Mouse (Mus musculus) embryonic stem cell, embryonic (primary cell): ENCODE measurements around the gene Agbl4.

Source experiments
- CTCF ChIA-PET, 4 experiments: fragments of 300-600 bp in 2 of 4; fragments of 350-600 bp in 2 of 4; sonication (Branson Sonifier 250); formaldehyde crosslinking; loops; one replicate each; lab custom pipeline; 2022; ENCODE audit warnings: inconsistent platforms in 2 of 4; lab: Charles Lee
- POLR2A ChIA-PET, 4 experiments: fragments of 300-600 bp in 2 of 4; fragments of 350-600 bp in 2 of 4; sonication (Branson Sonifier 250); formaldehyde crosslinking; loops; one replicate each; lab custom pipeline; 2022; ENCODE audit warnings: antibody characterized with exemption in 4 of 4, inconsistent platforms in 1 of 4; lab: Charles Lee

Agbl4 gene

DNA sequence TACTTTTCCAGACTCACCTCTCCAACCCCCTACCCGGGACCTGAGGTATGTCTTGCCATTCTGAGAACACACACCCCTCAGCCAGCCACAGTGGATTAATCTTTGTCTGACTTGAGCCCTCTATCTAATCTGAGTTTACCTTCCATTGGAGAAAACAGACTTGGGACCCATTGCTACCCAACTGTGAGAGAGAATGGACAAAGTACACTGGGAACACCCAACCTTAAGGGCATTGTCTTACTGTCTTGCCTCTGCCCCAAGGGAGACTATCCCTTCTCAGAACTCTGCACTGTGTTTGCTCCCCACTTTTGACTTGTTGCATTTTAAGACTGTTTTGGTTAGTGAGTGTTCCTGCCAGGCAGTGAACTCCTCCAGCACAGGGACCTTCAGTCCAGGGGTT is 1022.0 kb downstream of the Agbl4 start:
- CTCF ChIA-PET, result no interaction called here

DNA sequence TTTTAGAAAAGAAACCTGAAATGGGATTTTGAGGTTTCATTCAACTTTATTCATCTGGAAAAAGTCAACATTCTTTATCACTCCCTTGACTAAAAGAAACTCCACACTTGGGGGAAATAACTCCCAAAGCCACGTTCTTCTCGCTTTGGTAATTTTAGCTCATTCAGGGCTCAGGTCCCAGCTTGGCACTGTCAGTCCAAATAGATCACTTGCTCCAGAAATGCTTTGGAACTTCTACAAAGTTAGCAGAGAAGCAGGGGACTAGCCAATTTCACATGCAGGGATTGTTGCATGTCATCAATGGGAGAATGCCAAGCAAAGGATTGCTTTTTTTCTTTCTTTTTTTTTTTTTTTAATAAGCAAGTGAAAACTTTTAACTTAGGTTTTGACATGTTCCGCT is 1022.6 kb downstream of the Agbl4 start:
- ChIA-PET POLR2A (no interaction called here), CTCF (no interaction called here)

More for the DNA sequence above, 1022.0 kb downstream of the Agbl4 start:
- POLR2A ChIA-PET, result no interaction called here

DNA sequence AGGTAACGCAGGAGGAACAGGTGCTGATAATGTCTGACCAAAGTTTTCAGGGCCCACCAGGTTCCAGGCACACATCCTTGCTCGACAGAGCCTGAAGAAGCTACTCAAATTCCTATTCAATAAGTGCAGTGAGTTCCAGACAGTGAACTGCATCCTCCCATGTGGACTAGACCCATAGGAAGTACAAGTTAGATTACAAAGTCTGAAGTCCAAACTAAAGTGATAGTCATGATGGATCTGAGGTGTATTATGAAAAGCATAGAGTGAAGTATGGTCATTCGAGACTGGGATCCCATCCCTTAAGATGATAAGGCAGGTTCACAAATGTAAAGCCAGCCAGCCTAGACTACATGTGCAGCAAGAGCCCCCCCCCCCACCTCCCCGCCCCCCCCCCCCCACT is 1023.5 kb downstream of the Agbl4 start:
- ChIA-PET POLR2A (no interaction called here), CTCF (no interaction called here)

DNA sequence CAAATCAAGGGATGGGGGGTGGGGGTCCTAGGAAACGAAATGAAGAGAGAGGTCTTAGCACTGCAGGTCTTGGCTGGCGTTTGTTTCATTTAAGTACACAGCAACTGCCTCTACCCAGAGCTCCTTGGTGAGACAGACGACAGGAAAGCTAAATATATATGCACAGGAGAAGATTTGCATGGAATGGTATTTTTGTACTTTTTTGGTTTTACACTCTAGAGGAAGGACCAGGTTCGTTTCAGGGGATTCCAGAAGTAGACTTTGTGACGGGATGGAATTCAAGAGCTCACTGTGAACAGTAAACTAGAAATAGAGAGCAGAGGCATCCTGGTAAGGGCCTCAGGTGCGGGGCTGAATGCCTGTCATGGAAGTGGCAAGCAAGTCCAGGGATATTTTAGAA is 1024.3 kb downstream of the Agbl4 start:
- CTCF ChIA-PET, result no interaction called here

DNA sequence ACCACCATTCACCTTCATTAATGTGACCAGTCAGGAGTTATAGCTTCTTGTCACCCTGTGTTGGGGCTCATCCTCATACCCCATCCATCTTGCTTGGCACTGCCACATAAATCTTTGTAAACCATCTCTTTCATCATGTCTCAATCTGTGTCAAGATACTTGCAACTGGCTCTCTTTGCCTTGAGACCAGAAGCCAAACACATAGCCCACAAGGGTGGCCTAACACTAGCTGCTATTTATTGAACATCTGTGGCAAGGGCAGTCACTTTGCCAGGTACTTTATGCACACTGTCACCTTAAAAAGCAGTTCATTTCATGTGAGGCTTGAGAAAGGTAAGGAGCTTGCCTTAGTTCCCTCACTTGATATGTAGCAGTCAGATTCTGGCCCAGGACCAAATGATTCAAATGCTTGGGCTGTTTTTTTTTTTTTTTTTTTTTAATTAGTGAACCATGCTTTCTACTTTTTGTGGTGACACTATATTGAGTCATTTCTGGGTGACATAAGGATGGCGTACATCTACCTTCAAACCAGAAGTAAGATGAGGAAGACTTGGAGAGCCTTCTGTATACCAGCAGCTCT is 1027.0 kb downstream of the Agbl4 start:
- ChIA-PET POLR2A (interaction anchor here in 2 of 4 experiments (0.6 kb wide), 2 partner anchors 201 to 1419 kb away, joined by 3 read pairs; no protein-coding TSS in a partner anchor), CTCF (interaction anchor here in 1 of 4 experiments (0.7 kb wide), 1 partner anchor 134 kb away, joined by 3 read pairs; no protein-coding TSS in a partner anchor)

More for the DNA sequence above, 1024.3 kb downstream of the Agbl4 start:
- POLR2A ChIA-PET, result no interaction called here

DNA sequence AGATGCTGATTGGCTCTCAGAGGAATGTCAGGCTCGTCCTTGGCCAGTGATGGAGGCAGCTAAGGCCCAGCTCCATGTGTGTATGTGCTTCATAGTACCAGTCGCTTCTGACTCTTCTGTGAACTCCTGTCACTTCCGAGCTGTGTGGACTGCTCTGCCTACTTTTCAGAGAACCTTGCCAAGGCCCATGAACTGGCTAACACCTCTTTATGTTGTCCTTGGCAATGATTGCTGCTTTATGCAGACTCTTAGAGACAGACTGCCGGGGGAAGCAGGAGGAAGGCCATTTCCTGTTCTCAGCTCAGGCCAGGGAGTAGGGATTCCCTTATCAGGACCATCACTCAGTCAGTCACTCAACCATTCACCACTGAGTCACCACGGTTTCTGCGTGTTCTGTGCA is 1027.7 kb downstream of the Agbl4 start:
- CTCF ChIA-PET, result no interaction called here
- POLR2A ChIA-PET, result interaction anchor here in 2 of 4 experiments (0.6 kb wide), 2 partner anchors 201 to 213 kb away, joined by 3 read pairs; no protein-coding TSS in a partner anchor

DNA sequence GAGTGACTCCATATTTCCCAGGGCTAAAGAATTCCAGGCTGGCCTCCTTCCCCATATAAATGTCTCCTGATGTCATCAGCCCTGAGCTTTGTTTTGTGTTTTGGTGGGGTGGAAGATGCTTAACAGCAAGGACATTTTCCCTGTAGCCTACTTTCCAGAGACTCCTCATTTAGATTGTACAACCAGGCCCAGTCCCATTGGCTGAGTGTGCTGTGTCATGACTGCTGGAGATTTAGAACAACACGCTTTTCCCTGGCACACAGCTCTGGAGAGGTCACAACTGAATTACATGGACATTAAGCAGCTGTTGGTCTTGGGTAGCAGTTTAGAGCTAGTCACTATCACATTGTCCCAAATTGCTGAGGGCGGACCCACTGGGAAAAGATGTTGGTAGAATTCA is 1033.7 kb downstream of the Agbl4 start:
- CTCF ChIA-PET, result no interaction called here
- POLR2A ChIA-PET, result interaction anchor here in 1 of 4 experiments (0.6 kb wide), 1 partner anchor 13 kb away, joined by 3 read pairs; no protein-coding TSS in a partner anchor

DNA sequence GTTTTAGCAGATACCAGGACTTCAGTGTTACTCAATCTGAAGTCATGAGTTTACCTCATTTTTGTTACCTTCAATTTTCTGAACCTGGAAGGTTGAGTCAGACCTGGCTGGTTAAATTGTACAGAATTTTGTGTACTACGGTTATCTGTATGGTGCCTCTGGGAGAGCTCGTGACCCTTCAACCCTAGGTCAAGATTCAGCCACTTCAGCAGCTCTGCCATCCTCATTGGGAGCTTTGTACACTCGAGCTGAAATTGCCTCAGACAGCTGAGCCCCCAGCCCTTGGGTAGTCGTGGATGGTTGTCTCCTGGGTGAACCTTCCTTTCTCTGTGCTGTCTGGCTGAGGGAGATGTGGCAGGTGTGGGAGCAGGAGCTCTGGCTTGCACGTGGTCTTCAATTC is 1034.6 kb downstream of the Agbl4 start:
- ChIA-PET POLR2A (no interaction called here), CTCF (interaction anchor here in 1 of 4 experiments (0.6 kb wide), 2 partner anchors 36 to 131 kb away, joined by 3 read pairs; no protein-coding TSS in a partner anchor)

DNA sequence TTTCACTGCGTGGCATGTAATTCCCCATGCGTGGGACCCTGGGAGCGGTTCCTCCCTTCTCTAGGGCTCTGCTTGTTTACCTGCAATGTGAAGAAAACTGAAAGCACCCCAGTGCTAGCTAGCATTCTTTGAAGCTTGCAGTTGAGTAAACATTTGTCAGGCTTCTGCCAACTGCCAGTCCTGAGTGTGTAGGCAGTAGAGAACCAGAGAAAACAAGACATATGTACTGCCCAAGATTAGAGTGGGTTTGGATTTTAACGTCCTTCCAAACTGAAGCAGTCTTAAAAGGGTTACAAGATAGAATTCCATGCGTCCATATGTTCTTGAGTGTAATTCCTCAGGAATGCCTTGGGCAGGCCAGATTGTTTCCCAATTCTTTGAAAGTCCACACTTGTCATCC is 1035.0 kb downstream of the Agbl4 start:
- ChIA-PET POLR2A (no interaction called here), CTCF (interaction anchor here in 1 of 4 experiments (0.6 kb wide), 1 partner anchor 132 kb away, joined by 3 read pairs; no protein-coding TSS in a partner anchor)

DNA sequence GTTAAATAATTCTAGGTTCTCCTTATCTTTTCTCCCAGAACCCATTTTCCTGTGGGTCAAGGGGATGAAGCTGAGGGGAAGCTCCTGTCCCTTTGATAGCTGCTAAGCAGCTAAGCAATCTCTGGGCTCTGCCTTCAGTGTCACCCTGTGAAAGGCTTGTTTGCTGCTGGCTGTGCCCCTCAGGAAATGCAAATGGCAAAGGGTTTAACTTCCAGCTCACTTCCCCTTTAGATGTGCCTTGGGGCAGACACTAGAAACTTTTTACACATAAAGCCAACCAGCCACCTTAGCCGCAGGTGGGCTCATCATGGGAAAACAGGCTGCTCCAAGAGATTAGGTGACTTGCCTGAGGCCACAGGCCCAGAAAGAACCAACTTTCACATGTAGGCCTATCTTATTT is 1044.2 kb downstream of the Agbl4 start:
- POLR2A ChIA-PET, result interaction anchor here in 1 of 4 experiments (1.8 kb wide), 1 partner anchor 9 kb away, joined by 4 read pairs; no protein-coding TSS in a partner anchor

DNA sequence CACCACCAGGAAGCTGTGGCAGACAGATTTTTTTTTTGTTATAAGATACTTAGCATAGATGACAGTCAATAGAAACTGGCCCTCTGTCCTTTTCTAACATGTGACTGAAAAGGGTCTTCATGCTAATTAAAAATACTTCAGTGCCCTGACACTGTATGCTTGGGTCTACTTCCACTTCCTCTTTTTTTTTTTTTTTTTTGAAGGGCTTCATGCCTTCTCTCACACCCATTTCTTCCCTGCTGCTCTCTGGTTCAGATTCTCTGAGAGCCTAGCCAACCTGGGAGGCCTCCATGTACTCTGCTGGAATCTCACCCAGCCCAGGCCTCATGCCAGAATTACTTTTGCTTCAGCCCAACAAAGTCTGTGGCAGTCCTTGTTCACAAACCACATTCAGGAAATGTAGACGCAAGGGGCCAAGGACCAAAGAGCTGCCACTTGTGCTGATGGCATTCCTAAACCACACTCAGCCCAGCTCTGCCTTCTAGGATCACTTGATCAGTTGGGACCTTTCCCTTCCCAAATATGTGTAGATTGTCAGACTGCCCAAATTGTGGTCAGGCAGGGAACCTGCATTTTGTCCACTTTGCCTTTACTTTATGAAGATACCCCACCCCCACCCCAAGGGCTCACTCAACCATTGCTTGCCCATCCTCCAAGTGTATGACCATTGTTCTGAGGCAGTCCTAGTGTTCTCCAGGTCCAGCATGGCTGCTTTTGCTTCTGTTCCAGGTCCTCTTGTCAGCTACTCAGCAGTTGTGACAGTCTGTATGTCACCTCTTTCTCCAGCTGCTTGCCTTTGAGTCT is 1045.2 kb downstream of the Agbl4 start:
- POLR2A ChIA-PET, result interaction anchor here in 1 of 4 experiments (0.6 to 1.8 kb wide), 2 partner anchors 8 to 245 kb away, joined by 4 to 5 read pairs; no protein-coding TSS in a partner anchor
- CTCF ChIA-PET, result no interaction called here

More for the DNA sequence above, 1044.2 kb downstream of the Agbl4 start:
- CTCF ChIA-PET, result no interaction called here

DNA sequence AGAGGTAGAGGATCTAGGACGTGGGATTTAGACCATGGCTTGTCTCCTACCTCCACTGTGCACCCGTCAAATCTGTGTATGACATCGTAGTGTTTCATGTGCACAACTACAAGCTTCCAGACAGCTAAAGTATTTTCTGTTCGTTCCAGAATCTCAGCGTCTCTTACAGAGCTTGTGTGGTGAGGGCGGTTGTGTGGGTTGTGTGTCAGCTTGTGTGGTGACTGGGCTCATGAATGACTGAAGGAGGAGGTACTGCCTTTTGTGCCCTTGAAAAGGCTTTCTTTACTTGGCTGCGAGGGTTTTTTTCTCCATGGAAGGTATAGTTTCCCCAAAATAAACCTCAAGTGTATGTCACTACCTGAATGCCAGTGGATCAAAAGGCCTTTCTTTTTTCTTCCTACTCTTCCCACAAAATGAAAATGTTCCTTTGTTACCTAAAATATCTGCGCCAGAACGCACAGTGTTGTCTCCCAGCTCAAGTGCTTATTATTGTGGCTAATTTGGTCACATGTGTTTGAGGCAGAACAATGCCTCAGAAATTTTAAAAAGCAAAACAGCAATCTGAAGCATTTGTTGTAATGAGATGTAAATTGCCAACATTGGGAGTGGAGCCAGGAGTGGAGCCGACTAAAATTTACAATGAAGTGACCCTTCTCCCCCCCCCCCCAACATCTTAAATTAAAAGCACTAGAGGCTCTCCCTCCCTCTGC is 1046.6 kb downstream of the Agbl4 start:
- CTCF ChIA-PET, result no interaction called here
- POLR2A ChIA-PET, result interaction anchor here in 1 of 4 experiments (0.6 kb wide), 1 partner anchor 190 kb away, joined by 5 read pairs; no protein-coding TSS in a partner anchor

DNA sequence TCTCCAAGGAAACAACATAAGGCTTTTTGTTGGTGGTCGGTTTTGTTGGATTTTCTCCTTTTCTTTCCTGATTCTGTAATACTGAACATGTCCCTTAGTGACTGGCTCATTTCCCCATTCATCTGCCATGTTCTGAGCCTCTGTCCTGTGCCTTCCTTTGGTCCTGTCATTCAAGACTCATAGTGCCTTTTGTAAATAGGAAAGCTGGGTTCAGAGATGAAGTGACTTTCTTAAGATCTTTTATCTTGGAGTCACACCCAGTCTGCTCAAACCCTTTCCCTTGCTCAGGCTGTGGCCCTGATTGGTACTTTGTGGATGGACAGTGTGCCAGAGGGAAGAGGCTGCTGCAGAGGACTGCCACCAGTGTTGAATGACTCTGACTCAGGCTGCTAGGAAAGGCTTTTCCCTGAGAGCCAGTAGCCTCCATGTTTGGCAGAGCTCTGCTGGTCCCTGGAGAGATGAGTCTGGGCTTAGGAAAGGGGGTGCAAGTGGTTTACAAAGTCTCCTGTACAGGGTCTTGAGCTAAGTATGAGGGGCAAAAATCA is 1047.2 kb downstream of the Agbl4 start:
- CTCF ChIA-PET, result no interaction called here
- POLR2A ChIA-PET, result interaction anchor here in 1 of 4 experiments (0.6 kb wide), 1 partner anchor 189 kb away, joined by 5 read pairs; no protein-coding TSS in a partner anchor

DNA sequence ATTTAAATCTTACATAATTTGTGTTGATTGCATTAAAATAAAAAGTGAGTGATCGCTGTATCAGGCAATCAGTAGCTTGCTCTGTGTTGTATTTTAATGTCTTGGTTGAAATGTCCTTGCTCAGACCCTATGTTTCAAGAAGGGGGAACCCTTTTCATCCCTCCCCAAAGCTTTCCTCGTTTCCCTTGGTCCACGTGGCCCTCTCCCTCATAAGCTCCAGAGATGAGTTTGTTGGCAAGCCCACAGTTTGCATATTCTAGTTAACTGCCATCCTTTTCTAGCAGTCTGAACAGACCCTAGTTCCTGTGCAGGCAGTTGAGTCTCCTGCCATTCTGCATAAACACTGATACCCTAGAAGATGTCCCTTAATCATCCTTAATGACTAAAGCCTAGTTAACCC is 1050.5 kb downstream of the Agbl4 start:
- ChIA-PET POLR2A (interaction anchor here in 1 of 4 experiments (1.1 kb wide), 1 partner anchor 18 kb away, joined by 3 read pairs; no protein-coding TSS in a partner anchor), CTCF (no interaction called here)

DNA sequence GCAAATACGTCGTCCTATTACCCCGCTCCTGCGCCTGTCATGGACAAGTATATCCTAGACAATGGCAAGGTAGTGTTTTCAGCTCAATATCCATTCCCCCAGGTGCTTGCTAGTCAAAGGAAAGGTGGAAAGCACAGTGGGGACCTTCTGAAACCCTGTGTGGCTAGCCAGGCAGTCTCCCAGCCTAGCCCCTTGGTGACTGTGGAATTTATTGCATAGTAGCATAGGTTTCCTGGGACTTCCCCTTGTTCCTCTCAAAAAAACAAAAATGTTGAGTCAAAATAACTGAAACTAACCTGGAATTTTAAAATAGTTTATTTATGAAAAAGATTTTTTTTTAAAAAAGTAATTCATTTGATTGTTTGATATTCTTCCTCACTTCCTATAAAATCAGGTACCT is 1051.1 kb downstream of the Agbl4 start:
- ChIA-PET CTCF (no interaction called here), POLR2A (interaction anchor here in 1 of 4 experiments (1.1 kb wide), 1 partner anchor 18 kb away, joined by 3 read pairs; no protein-coding TSS in a partner anchor)

DNA sequence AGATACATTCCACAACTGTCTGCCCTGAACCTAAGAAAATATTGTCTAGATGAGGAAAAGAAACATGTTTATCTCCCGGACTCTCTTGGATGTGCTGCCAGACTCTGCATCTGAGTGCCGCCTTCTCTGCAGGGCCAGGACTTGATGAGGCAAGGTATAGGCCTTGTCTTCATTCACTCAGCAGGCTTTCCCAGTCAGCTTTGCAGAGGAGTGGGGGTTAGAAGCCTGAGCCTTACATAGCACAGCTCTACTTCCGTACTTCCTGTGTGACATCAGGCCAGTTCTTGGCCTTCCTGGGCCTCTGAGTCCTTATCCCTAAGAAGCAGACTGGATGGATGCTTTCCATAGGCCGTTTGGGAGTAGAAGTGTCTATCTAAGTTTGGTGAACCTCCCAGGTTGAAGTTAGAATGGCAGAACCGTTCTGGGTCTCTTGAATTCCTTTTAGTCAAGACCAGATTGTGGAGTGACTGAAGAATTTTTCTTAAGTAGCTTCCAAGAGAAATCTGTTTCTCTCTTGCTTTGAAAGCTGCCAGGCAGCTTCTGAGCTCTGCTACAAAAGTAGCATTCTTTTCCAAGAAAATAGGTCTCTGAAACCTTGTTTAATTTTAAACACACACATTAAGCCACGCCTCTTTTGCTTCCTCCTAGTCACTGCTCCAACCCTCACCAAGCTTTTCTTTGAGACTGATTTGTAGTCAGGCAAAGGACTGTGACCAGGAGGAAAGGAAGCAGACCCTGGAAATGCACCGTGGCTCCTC is 1052.2 kb downstream of the Agbl4 start:
- ChIA-PET POLR2A (no interaction called here), CTCF (no interaction called here)

DNA sequence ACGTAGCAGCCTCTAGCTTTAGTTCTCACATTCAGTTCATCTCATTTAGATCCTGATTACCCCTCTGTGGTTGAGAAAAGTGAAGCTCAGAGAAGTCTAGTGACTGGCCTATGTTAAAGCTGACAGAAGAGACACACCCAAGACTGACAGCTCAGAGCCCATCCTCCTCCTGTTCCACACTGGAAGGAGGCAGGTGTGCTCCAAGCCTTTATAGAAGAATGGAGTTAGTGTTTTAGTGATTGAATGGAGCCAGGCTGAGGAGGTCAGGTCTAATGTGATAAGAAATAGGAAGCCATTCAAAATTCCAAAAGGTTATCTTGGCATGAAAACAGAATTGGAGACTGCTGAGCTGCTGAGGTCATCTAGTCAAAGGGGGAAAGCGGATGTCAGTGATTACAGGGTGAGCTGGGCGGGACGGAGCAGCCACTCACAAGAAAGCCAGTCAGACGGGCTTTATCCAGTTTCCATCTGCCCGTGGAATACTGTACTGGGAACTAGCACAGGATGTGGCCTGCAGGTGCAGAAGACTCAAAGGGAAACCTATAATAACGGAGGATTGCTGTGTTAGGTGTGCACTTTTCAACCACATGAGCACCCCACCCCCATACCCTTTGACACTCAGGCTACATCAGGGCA is 1053.9 kb downstream of the Agbl4 start:
- CTCF ChIA-PET, result no interaction called here
- POLR2A ChIA-PET, result interaction anchor here in 1 of 4 experiments (1.2 to 1.4 kb wide), 2 partner anchors 9 to 18 kb away, joined by 3 to 4 read pairs; no protein-coding TSS in a partner anchor

DNA sequence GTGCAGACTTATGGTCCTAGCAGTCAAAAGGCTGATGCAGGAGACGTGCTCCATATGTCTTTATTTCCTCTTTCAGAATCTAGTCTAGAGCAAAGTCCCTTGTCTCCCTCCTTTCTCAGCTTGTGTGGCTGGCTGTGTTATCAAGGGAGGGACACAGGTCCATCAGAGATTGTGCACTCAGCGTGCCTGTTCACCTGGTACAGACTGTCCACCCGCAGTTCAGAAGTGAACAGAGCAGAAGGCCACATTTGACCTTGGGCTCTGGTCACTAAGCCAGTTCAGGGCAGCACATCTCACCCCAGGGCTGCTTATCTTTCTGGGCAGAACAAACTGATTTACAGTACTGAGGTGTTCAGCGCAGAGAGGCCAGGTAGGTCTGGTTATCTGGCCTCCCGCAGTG is 1054.7 kb downstream of the Agbl4 start:
- POLR2A ChIA-PET, result interaction anchor here in 1 of 4 experiments (1.6 kb wide), 1 partner anchor 14 kb away, joined by 6 read pairs; no protein-coding TSS in a partner anchor
- CTCF ChIA-PET, result no interaction called here
